1 mouse cellular context compared by ENCODE assay signal in genomic region chr11:69408541-69409377, GRCm38 (mm10).
A peak's percentile ranks its signal among the peaks of the same experiment; 100 is the strongest.
TF ChIP-seq lines count a peak whose summit lies in the region.

No protein-coding gene starts in this region.

TF ChIP-seq in MEL, 35 proteins besides CTCF, POLR2A, EP300 and RAD21 (continued from another document):
- TF ChIP-seq UBTF (IDR thresholded peaks at IDR 0.05; ENCODE audit: borderline replicate concordance, insufficient read depth, low read depth, low read length) (0 out of 2 replicates have a peak, but pooled peaks have one; percentile 5), NELFE (IDR thresholded peaks at IDR 0.05; ENCODE audit: low read depth, low read length) (peak; percentile 54), ZMIZ1 (IDR thresholded peaks at IDR 0.05; ENCODE audit: low read depth, low read length) (0 out of 2 replicates have a peak, but pooled peaks have one; percentile 47), JUND (IDR thresholded peaks at IDR 0.05; ENCODE audit: low read depth, low read length) (0 out of 2 replicates have a peak, but pooled peaks have one; percentile 50), POLR2AphosphoS5 (IDR thresholded peaks at IDR 0.05; ENCODE audit: borderline replicate concordance, low read depth, low read length) (no peak), CHD2 (IDR thresholded peaks at IDR 0.05; ENCODE audit: low read length) (peak; percentile 41), NRF1 (IDR thresholded peaks at IDR 0.05; ENCODE audit: insufficient read depth, low read depth, low read length, poor library complexity, severe bottlenecking) (no peak), MYB (IDR thresholded peaks at IDR 0.05; ENCODE audit: low read depth, low read length) (no peak), MEF2A (IDR thresholded peaks at IDR 0.05; ENCODE audit: extremely low read depth, insufficient replicate concordance, low read depth, low read length, poor library complexity, severe bottlenecking) (no peak), MXI1 (IDR thresholded peaks at IDR 0.05; ENCODE audit: low read depth, low read length) (no peak), GATA1 (IDR thresholded peaks at IDR 0.05; ENCODE audit: low read depth, low read length) (no peak), MYC (IDR thresholded peaks at IDR 0.05; ENCODE audit: low read depth, low read length) (no peak; the same call in 1 of the 2 replicates), BHLHE40 (IDR thresholded peaks at IDR 0.05; ENCODE audit: borderline replicate concordance, low read depth, low read length) (no peak), ZC3H11A (IDR thresholded peaks at IDR 0.05; ENCODE audit: low read depth, low read length) (no peak), GABPA (IDR thresholded peaks at IDR 0.05; ENCODE audit: low read depth, low read length) (0 out of 2 replicates have a peak, but pooled peaks have one; percentile 30), SIN3A (IDR thresholded peaks at IDR 0.05; ENCODE audit: low read length) (peak; percentile 50; the same call in 1 of the 2 replicates), E2F4 (IDR thresholded peaks at IDR 0.05; ENCODE audit: borderline replicate concordance, low read depth, low read length) (peak; percentile 56; the same call in 1 of the 2 replicates), TAL1 (IDR thresholded peaks at IDR 0.05; ENCODE audit: low read length) (no peak), SMC3 (IDR thresholded peaks at IDR 0.05; ENCODE audit: low read depth, low read length) (0 out of 2 replicates have a peak, but pooled peaks have one; percentile 6), ETS1 (IDR thresholded peaks at IDR 0.05; ENCODE audit: low read depth, low read length) (no peak; the same call in 1 of the 2 replicates), RCOR1 (IDR thresholded peaks at IDR 0.05; ENCODE audit: low read depth, low read length) (no peak; the same call in 1 of the 2 replicates), MAX (IDR thresholded peaks at IDR 0.05; ENCODE audit: low read length) (no peak), MAZ (IDR thresholded peaks at IDR 0.05; ENCODE audit: low read depth, low read length) (no peak), TBP (IDR thresholded peaks at IDR 0.05; ENCODE audit: low read depth, low read length) (peak; percentile 71), ZNF384 (IDR thresholded peaks at IDR 0.05; ENCODE audit: low read depth, low read length) (no peak), USF1 (IDR thresholded peaks at IDR 0.05; ENCODE audit: low read depth, low read length) (no peak)
